Mouse (Mus musculus) heart, embryonic 16.5 days (tissue): ENCODE results near the gene C2cd2. TPM values are rescaled to one million over a fixed set of nuclear protein-coding genes. Genes with fewer than 3 reads are reported as not detected.

Experiments used
- ATAC-seq: fragments of 200-750 bp; cut with Nextera tagmentation; replicated peaks from 2 replicates; pipeline ENCODE4 v1.8.0; 2017; ENCODE audit warnings: moderate number of reproducible peaks; ENCODE audit not compliant: insufficient read depth, low FRiP score; ENCODE audit errors: extremely low read depth
- H3K27ac ChIP-seq: fragments of 300-500 bp; sonication (generic); 2 replicates; pipeline ENCODE4 v1.5.1; 2014; ENCODE audit warnings: mild to moderate bottlenecking, low read length, control low read depth, moderate library complexity
- H3K27me3 ChIP-seq: fragments of 300-500 bp; sonication (generic); 2 replicates; pipeline ENCODE4 v1.6.1; 2014; ENCODE audit warnings: low read length, mixed read lengths; ENCODE audit not compliant: control insufficient read depth, insufficient read depth
- H3K36me3 ChIP-seq: fragments of 300-500 bp; sonication (generic); 2 replicates; pipeline ENCODE4 v1.6.1; 2014; ENCODE audit not compliant: control insufficient read depth, insufficient read depth
- H3K4me1 ChIP-seq: fragments of 300-500 bp; sonication (generic); 2 replicates; pipeline ENCODE4 v1.6.1; 2014; ENCODE audit warnings: low read length, mixed read lengths; ENCODE audit not compliant: control insufficient read depth, insufficient read depth
- H3K4me2 ChIP-seq: fragments of 300-500 bp; sonication (generic); 2 replicates; pipeline ENCODE4 v1.6.1; 2014; ENCODE audit warnings: low read depth, mild to moderate bottlenecking, control low read depth, low read length
- H3K4me3 ChIP-seq: fragments of 300-500 bp; sonication (generic); 2 replicates; pipeline ENCODE4 v1.5.1; 2014; ENCODE audit warnings: mild to moderate bottlenecking, control low read depth, low read length
- H3K9ac ChIP-seq: fragments of 300-500 bp; sonication (generic); 2 replicates; pipeline ENCODE4 v1.6.1; 2014; ENCODE audit warnings: low read length, control low read depth
- H3K9me3 ChIP-seq: fragments of 300-500 bp; sonication (generic); replicated peaks from 2 replicates; pipeline ENCODE4 v1.6.1; 2016; ENCODE audit warnings: low read length; ENCODE audit not compliant: control insufficient read depth
- WGBS: fragments of 180-500 bp; shearing (Covaris S2); extraction: QIAGEN DNeasy Blood & Tissue Kit; methylation state at CpG from one replicate; pipeline ENCODE4 v1.1.7; 2014; 5-methylcytosine and 5-hydroxymethylcytosine counted together
- polyA plus RNA-seq: library from polyadenylated mRNA; unstranded; fragments of >200 nt; fragmentation: Nextera tagmentation; extraction: Ambion mirVana; gene quantifications from 2 replicates; pipeline ENCODE4 v1.2.1, GENCODE M21; 2015

Gene C2cd2
- polyA plus RNA-seq, 1 experiment from 2014 or later, result 11.7 TPM

- H3K4me2 ChIP-seq, result no peak overlapping the region
- WGBS, result 88% methylated on average over 1 of the region's 1 CpGs
- no peaks in the 10 kb centered on the region; the same call in 1 of the 2 replicates for H3K9me3 ChIP-seq
- H3K9ac ChIP-seq, result no peak overlapping the region
- H3K27ac ChIP-seq, result no peak overlapping the region
- H3K27me3 ChIP-seq, result no peaks in the 10 kb centered on the region
- H3K4me1 ChIP-seq, result no peaks in the 10 kb centered on the region
- no peak for ATAC-seq
- H3K36me3 ChIP-seq, result peaks cover 26% of the 10 kb centered on the region
- no peak overlapping the region for H3K4me3 ChIP-seq
These were observed 83.3 kb downstream of the C2cd2 start for GRCm38 (mm10) chr16:97879134-97879533.

GRCm38 (mm10) chr16:97877502-97877901 lies 84.9 kb downstream of the C2cd2 start:
- no peak for ATAC-seq
- no peaks in the 10 kb centered on the region for H3K4me1 ChIP-seq
- H3K36me3 ChIP-seq, result peaks cover 28% of the 10 kb centered on the region
- WGBS, result 90% methylated on average over 3 of the region's 3 CpGs
- no peak overlapping the region for H3K4me2 ChIP-seq
- H3K9me3 ChIP-seq, result no peaks in the 10 kb centered on the region; the same call in 1 of the 2 replicates
- no peak overlapping the region for H3K9ac ChIP-seq
- H3K4me3 ChIP-seq, result no peak overlapping the region
- no peaks in the 10 kb centered on the region for H3K27me3 ChIP-seq
- no peak overlapping the region for H3K27ac ChIP-seq

- 79% methylated on average over 4 of the region's 4 CpGs for WGBS
- no peak for ATAC-seq
- no peak overlapping the region for H3K9ac ChIP-seq
These were observed 87.3 kb downstream of the C2cd2 start for GRCm38 (mm10) chr16:97875101-97875500.

GRCm38 (mm10) chr16:97874376-97874775 lies 88.0 kb downstream of the C2cd2 start:
- no peak overlapping the region for H3K27ac ChIP-seq
- no peaks in the 10 kb centered on the region for H3K27me3 ChIP-seq
- H3K4me3 ChIP-seq, result no peak overlapping the region
- peaks cover 25% of the 10 kb centered on the region for H3K36me3 ChIP-seq
- no peak for ATAC-seq
- 38% methylated on average over 1 of the region's 1 CpGs for WGBS
- no peaks in the 10 kb centered on the region; the same call in 1 of the 2 replicates for H3K9me3 ChIP-seq
- H3K4me2 ChIP-seq, result no peak overlapping the region
- no peaks in the 10 kb centered on the region for H3K4me1 ChIP-seq
- H3K9ac ChIP-seq, result no peak overlapping the region

More at GRCm38 (mm10) chr16:97875101-97875500, 87.3 kb downstream of the C2cd2 start:
- H3K27me3 ChIP-seq, result no peaks in the 10 kb centered on the region
- H3K9me3 ChIP-seq, result no peaks in the 10 kb centered on the region; the same call in 1 of the 2 replicates
- H3K36me3 ChIP-seq, result peaks cover 26% of the 10 kb centered on the region
- H3K4me1 ChIP-seq, result no peaks in the 10 kb centered on the region
- H3K4me2 ChIP-seq, result no peak overlapping the region
- no peak overlapping the region for H3K27ac ChIP-seq
- no peak overlapping the region for H3K4me3 ChIP-seq

GRCm38 (mm10) chr16:97872657-97873056 lies 89.7 kb downstream of the C2cd2 start:
- Histone ChIP-seq H3K4me3 (no peak overlapping the region), H3K27ac (no peak overlapping the region), H3K4me1 (no peaks in the 10 kb centered on the region), H3K36me3 (peaks cover 30% of the 10 kb centered on the region), H3K9ac (no peak overlapping the region), H3K4me2 (no peak overlapping the region), H3K27me3 (no peaks in the 10 kb centered on the region), H3K9me3 (no peaks in the 10 kb centered on the region)
- ATAC-seq, result no peak
- WGBS, result 88% methylated on average over 5 of the region's 5 CpGs

- WGBS, result 74% methylated on average over 6 of the region's 6 CpGs
- no peak overlapping the region for H3K4me2 ChIP-seq
These were observed 93.0 kb downstream of the C2cd2 start for GRCm38 (mm10) chr16:97869193-97870102.

GRCm38 (mm10) chr16:97863932-97864467 lies 98.4 kb downstream of the C2cd2 start:
- Histone ChIP-seq H3K4me2 (no peak overlapping the region), H3K9me3 (no peaks in the 10 kb centered on the region), H3K27ac (no peak overlapping the region), H3K27me3 (no peaks in the 10 kb centered on the region), H3K4me3 (no peak overlapping the region), H3K4me1 (no peaks in the 10 kb centered on the region), H3K36me3 (peaks cover 18% of the 10 kb centered on the region), H3K9ac (no peak overlapping the region)
- no peak for ATAC-seq
- 78% methylated on average over 3 of the region's 3 CpGs for WGBS

More at GRCm38 (mm10) chr16:97869193-97870102, 93.0 kb downstream of the C2cd2 start:
- H3K27ac ChIP-seq, result no peak overlapping the region
- no peak overlapping the region for H3K4me3 ChIP-seq
- H3K36me3 ChIP-seq, result peaks cover 30% of the 10 kb centered on the region
- ATAC-seq, result no peak
- H3K4me1 ChIP-seq, result no peaks in the 10 kb centered on the region
- H3K9ac ChIP-seq, result no peak overlapping the region
- H3K27me3 ChIP-seq, result no peaks in the 10 kb centered on the region
- no peaks in the 10 kb centered on the region for H3K9me3 ChIP-seq

- Histone ChIP-seq H3K4me2 (no peak overlapping the region), H3K9me3 (no peaks in the 10 kb centered on the region), H3K4me3 (no peak overlapping the region), H3K27ac (no peak overlapping the region), H3K9ac (no peak overlapping the region), H3K27me3 (no peaks in the 10 kb centered on the region), H3K4me1 (peaks cover 6% of the 10 kb centered on the region), H3K36me3 (peaks cover 2% of the 10 kb centered on the region; the same call in 1 of the 2 replicates)
- ATAC-seq, result no peak
These were observed 106.3 kb downstream of the C2cd2 start for GRCm38 (mm10) chr16:97856050-97856449.

GRCm38 (mm10) chr16:97851741-97852319 lies 110.6 kb downstream of the C2cd2 start, which contains the start of gene Prdm15:
Gene Prdm15 (minus strand): TSS chr16:97851850.
- Histone ChIP-seq H3K9ac (peak within 1 kb of the TSS; percentile 99), H3K4me2 (peak within 1 kb of the TSS; percentile 67), H3K27ac (peak within 1 kb of the TSS; percentile 98), H3K27me3 (no peaks in the 10 kb centered on the region), H3K9me3 (no peaks in the 10 kb centered on the region), H3K36me3 (no peaks in the 10 kb centered on the region; the same call in 1 of the 2 replicates), H3K4me1 (peaks cover 25% of the 10 kb centered on the region), H3K4me3 (peak within 1 kb of the TSS; percentile 92)
- peak; percentile 84 for ATAC-seq
- WGBS, result 1% methylated on average over 31 of the region's 31 CpGs
